Mouse (Mus musculus) kidney, postnatal 0 days (tissue): Measurements from ENCODE around the gene Gmds. TPM values are rescaled to one million over a fixed set of nuclear protein-coding genes. Genes with fewer than 3 reads are reported as not detected.

ENCODE experiments used
- ATAC-seq: fragments of 200-750 bp; cut with Nextera tagmentation; replicated peaks from 2 replicates; pipeline ENCODE4 v1.8.0; 2017; ENCODE audit warnings: low read depth, moderate number of reproducible peaks, moderate TSS enrichment, moderate library complexity; ENCODE audit not compliant: low FRiP score
- DNase-seq: peaks from one replicate; pipeline ENCODE4 v3.0.0-alpha.2; 2016; ENCODE audit warnings: low spot score
- H3K27ac ChIP-seq: fragments of 300-500 bp; sonication (generic); 2 replicates; pipeline ENCODE4 v1.5.1; 2014; ENCODE audit warnings: mild to moderate bottlenecking
- H3K27me3 ChIP-seq: fragments of 300-500 bp; sonication (generic); 2 replicates; pipeline ENCODE4 v1.6.1; 2014; ENCODE audit warnings: low read length, mixed read lengths; ENCODE audit not compliant: insufficient read depth
- H3K36me3 ChIP-seq: fragments of 300-500 bp; sonication (generic); 2 replicates; pipeline ENCODE4 v1.6.1; 2014; ENCODE audit warnings: low read length, mixed read lengths; ENCODE audit not compliant: insufficient read depth
- H3K4me1 ChIP-seq: fragments of 300-500 bp; sonication (generic); replicated peaks from 2 replicates; pipeline ENCODE4 v1.6.1; 2014; ENCODE audit warnings: antibody characterized with exemption, low read length, mixed read lengths; ENCODE audit not compliant: insufficient read depth
- H3K4me2 ChIP-seq: fragments of 300-500 bp; sonication (generic); 2 replicates; pipeline ENCODE4 v1.6.1; 2014; ENCODE audit warnings: mild to moderate bottlenecking, low read length, moderate library complexity, mixed read lengths
- H3K4me3 ChIP-seq: fragments of 300-500 bp; sonication (generic); replicated peaks from 2 replicates; pipeline ENCODE4 v1.5.1; 2014; ENCODE audit warnings: low read depth, low read length
- H3K9ac ChIP-seq: fragments of 300-500 bp; sonication (generic); 2 replicates; pipeline ENCODE4 v1.6.1; 2014; ENCODE audit warnings: low read depth, low read length
- H3K9me3 ChIP-seq: fragments of 300-500 bp; sonication (generic); replicated peaks from 2 replicates; pipeline ENCODE4 v1.6.1; 2016; ENCODE audit warnings: low read length, inconsistent platforms, mixed read lengths
- CTCF ChIP-seq: IDR thresholded peaks from 2 replicates; pipeline ENCODE4 v1.5.1; 2016; ENCODE audit warnings: antibody characterized with exemption, low read depth, mild to moderate bottlenecking, moderate library complexity
- WGBS: fragments of 180-500 bp; shearing (Covaris S2); extraction: QIAGEN DNeasy Blood & Tissue Kit; methylation state at CpG from one replicate; pipeline ENCODE4 v1.1.7; 2014; 5-methylcytosine and 5-hydroxymethylcytosine counted together
- polyA plus RNA-seq: library from polyadenylated mRNA; unstranded; fragments of >200 nt; fragmentation: Nextera tagmentation; extraction: Ambion mirVana; gene quantifications from 2 replicates; pipeline ENCODE4 v1.2.1, GENCODE M21; 2015

The Gmds gene
- polyA plus RNA-seq, 1 experiment from 2014 or later = 32.7 TPM

GRCm38 (mm10) chr13:31782063-31782462, 556.5 kb downstream of the Gmds start:
- Histone ChIP-seq H3K4me3 (no peak overlapping the region), H3K9me3 (no peaks in the 10 kb centered on the region), H3K4me1 (0 out of 2 replicates have a peak, but pooled peaks cover 4% of the 10 kb centered on the region), H3K4me2 (no peak overlapping the region), H3K27me3 (no peaks in the 10 kb centered on the region), H3K9ac (no peak overlapping the region), H3K27ac (no peak overlapping the region), H3K36me3 (no peaks in the 10 kb centered on the region)
- DNase-seq = no peak
- ATAC-seq = no peak
- WGBS = 92% methylated on average over 2 of the region's 2 CpGs
- no peak for TF ChIP-seq CTCF

GRCm38 (mm10) chr13:31780299-31780698, 558.2 kb downstream of the Gmds start:
- no peak for DNase-seq
- no peak overlapping the region for H3K27ac ChIP-seq
- WGBS = 85% methylated on average over 3 of the region's 3 CpGs
- H3K36me3 ChIP-seq = no peaks in the 10 kb centered on the region
- H3K4me2 ChIP-seq = no peak overlapping the region
- 0 out of 2 replicates have a peak, but pooled peaks cover 4% of the 10 kb centered on the region for H3K4me1 ChIP-seq
- H3K27me3 ChIP-seq = no peaks in the 10 kb centered on the region
- H3K4me3 ChIP-seq = no peak overlapping the region
- no peaks in the 10 kb centered on the region for H3K9me3 ChIP-seq
- no peak for TF ChIP-seq CTCF
- no peak for ATAC-seq
- H3K9ac ChIP-seq = no peak overlapping the region

- 32% methylated on average over 17 of the region's 17 CpGs for WGBS
- no peaks in the 10 kb centered on the region for H3K9me3 ChIP-seq
- no peak for TF ChIP-seq CTCF
- H3K27me3 ChIP-seq = no peaks in the 10 kb centered on the region
- H3K4me2 ChIP-seq = no peak overlapping the region
- H3K4me3 ChIP-seq = no peak overlapping the region
- ATAC-seq (peak; percentile 82), DNase-seq (peak; percentile 57)
- 0 out of 2 replicates have a peak, but pooled peaks cover 4% of the 10 kb centered on the region for H3K4me1 ChIP-seq
- no peaks in the 10 kb centered on the region for H3K36me3 ChIP-seq
- H3K27ac ChIP-seq = no peak overlapping the region
- no peak overlapping the region for H3K9ac ChIP-seq
These were observed 559.1 kb downstream of the Gmds start for GRCm38 (mm10) chr13:31779281-31779981.

- Histone ChIP-seq H3K27ac (no peak overlapping the region), H3K9ac (no peak overlapping the region), H3K4me2 (no peak overlapping the region), H3K9me3 (no peaks in the 10 kb centered on the region), H3K36me3 (no peaks in the 10 kb centered on the region), H3K4me3 (no peak overlapping the region), H3K27me3 (no peaks in the 10 kb centered on the region), H3K4me1 (0 out of 2 replicates have a peak, but pooled peaks cover 4% of the 10 kb centered on the region)
- 71% methylated on average over 5 of the region's 5 CpGs for WGBS
- ATAC-seq (no peak), DNase-seq (no peak)
- TF ChIP-seq CTCF = no peak
These were observed 562.8 kb downstream of the Gmds start for GRCm38 (mm10) chr13:31775762-31776161.

GRCm38 (mm10) chr13:31772882-31773281, 565.7 kb downstream of the Gmds start:
- 59% methylated on average over 5 of the region's 5 CpGs for WGBS

More at GRCm38 (mm10) chr13:31772882-31773281, 565.7 kb downstream of the Gmds start:
- no peak for ATAC-seq
- no peaks in the 10 kb centered on the region for H3K4me1 ChIP-seq
- no peak overlapping the region for H3K4me3 ChIP-seq
- H3K36me3 ChIP-seq = no peaks in the 10 kb centered on the region
- H3K9me3 ChIP-seq = no peaks in the 10 kb centered on the region
- H3K27me3 ChIP-seq = no peaks in the 10 kb centered on the region
- no peak for DNase-seq
- no peak overlapping the region for H3K4me2 ChIP-seq
- no peak overlapping the region for H3K9ac ChIP-seq
- H3K27ac ChIP-seq = no peak overlapping the region
- no peak for TF ChIP-seq CTCF
